Mouse (Mus musculus) ES-E14 (cell line): ENCODE measurements around the gene Fbln7. TPM values are rescaled to one million over a fixed set of nuclear protein-coding genes. Genes with fewer than 3 reads are reported as not detected.

Experiments
- DNase-seq: peaks from one replicate; pipeline ENCODE4 v3.0.0-alpha.2; 2013; ENCODE audit warnings: low read depth, low spot score
- H3K27ac ChIP-seq: 2 replicates; pipeline ENCODE4 v1.5.1; 2012; ENCODE audit warnings: low read depth, mild to moderate bottlenecking, low read length, moderate library complexity, mixed read lengths; ENCODE audit not compliant: poor library complexity, insufficient read depth, severe bottlenecking
- H3K36me3 ChIP-seq: 2 replicates; pipeline ENCODE4 v1.6.1; 2012; ENCODE audit warnings: mild to moderate bottlenecking, low read length, moderate library complexity, mixed read lengths; ENCODE audit not compliant: control insufficient read depth, poor library complexity, insufficient read depth, severe bottlenecking
- H3K4me1 ChIP-seq, 2 experiments: fragments of 150-350 bp in 1 of 2; sonication (generic) in 1 of 2; 2 replicates each; pipeline ENCODE4 v1.6.1; 2012; ENCODE audit warnings: low read length in 2 of 2, mild to moderate bottlenecking in 1 of 2, mixed read lengths in 1 of 2; ENCODE audit not compliant: control insufficient read depth in 2 of 2, insufficient read depth in 2 of 2, poor library complexity in 1 of 2
- H3K4me3 ChIP-seq, 2 experiments: fragments of 150-350 bp in 1 of 2; sonication (generic) in 1 of 2; 2 replicates each; pipeline ENCODE4 v1.5.1; 2012; ENCODE audit warnings: low read length in 2 of 2, low read depth in 1 of 2, mild to moderate bottlenecking in 1 of 2, mixed read lengths in 1 of 2; ENCODE audit not compliant: insufficient read depth in 1 of 2, poor library complexity in 1 of 2, severe bottlenecking in 1 of 2
- H3K9ac ChIP-seq: 2 replicates; pipeline ENCODE4 v1.6.1; 2012; ENCODE audit warnings: low read depth, mild to moderate bottlenecking, low read length, mixed read lengths; ENCODE audit not compliant: poor library complexity, insufficient read depth, severe bottlenecking
- H3K9me3 ChIP-seq: fragments of 150-350 bp; sonication (generic); 2 replicates; pipeline ENCODE4 v1.6.1; 2012; ENCODE audit warnings: low read depth, mild to moderate bottlenecking, low read length; ENCODE audit not compliant: control insufficient read depth, insufficient read depth
- CHD2 ChIP-seq: IDR thresholded peaks from 2 replicates; pipeline ENCODE4 v1.6.1; 2014; ENCODE audit warnings: mild to moderate bottlenecking, low read depth, low read length, inconsistent platforms
- HCFC1 ChIP-seq: IDR thresholded peaks from 2 replicates; pipeline ENCODE4 v1.6.1; 2012; ENCODE audit warnings: low read length, inconsistent platforms, borderline replicate concordance; ENCODE audit not compliant: insufficient read depth
- MAFK ChIP-seq: IDR thresholded peaks from 2 replicates; pipeline ENCODE4 v1.6.1; 2014; ENCODE audit warnings: mild to moderate bottlenecking, low read depth, low read length, inconsistent platforms; ENCODE audit not compliant: insufficient read depth
- ZC3H11A ChIP-seq: IDR thresholded peaks from 2 replicates; pipeline ENCODE4 v1.6.1; 2012; ENCODE audit warnings: low read depth, mild to moderate bottlenecking, inconsistent platforms, low read length, borderline replicate concordance
- ZNF384 ChIP-seq: IDR thresholded peaks from 2 replicates; pipeline ENCODE4 v1.6.1; 2012; ENCODE audit warnings: low read depth, low read length, inconsistent platforms
- in situ Hi-C, 2 experiments: fragments of 600-800 bp; cut with MboI; formaldehyde crosslinking; loops; one replicate each; pipeline ENCODE4 v1.15.1; 2025; ENCODE audit warnings: low sequenced_read_pairs in 2 of 2, inconsistent platforms in 1 of 2; ENCODE audit not compliant: unreplicated experiment in 2 of 2
- total RNA-seq: library from RNA; depleted of rRNA; stranded (reverse); fragments of 300-350 nt; gene quantifications from 2 replicates; pipeline ENCODE4 v1.2.3, GENCODE M21; 2012; rRNA removed

Fbln7 gene
- total RNA-seq, 1 experiment = 0.22 TPM

- no peaks in the 10 kb centered on the region; a peak in 1 of 4 replicates for H3K4me1 ChIP-seq
- TF ChIP-seq CHD2 = no peak
- no peak for TF ChIP-seq MAFK
- H3K9ac ChIP-seq = no peak overlapping the region
- H3K9me3 ChIP-seq = no peaks in the 10 kb centered on the region
- no peak overlapping the region for H3K4me3 ChIP-seq
- H3K36me3 ChIP-seq = peaks cover 10% of the 10 kb centered on the region
- no peak overlapping the region for H3K27ac ChIP-seq
- DNase-seq = no peak
- in situ Hi-C loops = no loop called here
Observed at GRCm38 (mm10) chr2:128930704-128931103, 67.9 kb downstream of the Fbln7 start.

- H3K9ac ChIP-seq = no peak overlapping the region
- TF ChIP-seq ZNF384 = no peak
- TF ChIP-seq HCFC1 = no peak
- TF ChIP-seq ZC3H11A = no peak
- no peak for TF ChIP-seq MAFK
- no peak for TF ChIP-seq CHD2
- H3K27ac ChIP-seq = no peak overlapping the region
- H3K36me3 ChIP-seq = peaks cover 7% of the 10 kb centered on the region
- no peaks in the 10 kb centered on the region for H3K9me3 ChIP-seq
- no peak overlapping the region for H3K4me3 ChIP-seq
- no peaks in the 10 kb centered on the region; a peak in 1 of 4 replicates for H3K4me1 ChIP-seq
- no peak for DNase-seq
- in situ Hi-C loops = no loop called here
Observed at GRCm38 (mm10) chr2:128936256-128936655, 73.5 kb downstream of the Fbln7 start.

GRCm38 (mm10) chr2:128943538-128944528 is 81.1 kb downstream of the Fbln7 start, which contains the start of gene Zc3h8:
TSS of gene Zc3h8 (minus strand) at chr2:128944077.
- in situ Hi-C loops = no loop called here
- Histone ChIP-seq H3K9me3 (no peaks in the 10 kb centered on the region), H3K27ac (peak within 1 kb of the TSS; percentile 43; the same call in 1 of the 2 replicates), H3K4me1 (no peaks in the 10 kb centered on the region), H3K36me3 (0 out of 2 replicates have a peak, but pooled peaks cover 3% of the 10 kb centered on the region), H3K9ac (peak within 1 kb of the TSS; percentile 85), H3K4me3 (peak within 1 kb of the TSS; percentile 76 to 81)
- DNase-seq = peak; percentile 91
- TF ChIP-seq CHD2 (no peak), ZC3H11A (no peak), ZNF384 (no peak), HCFC1 (peak; percentile 67; the same call in 1 of the 2 replicates), MAFK (no peak)

Other genes starting within 250 kb of the Fbln7 start
- gene Anapc1, start 175.6 kb upstream of the Fbln7 start, total RNA-seq = 93.3 and 102 TPM in 2 replicates
- gene Mertk, start 164.0 kb upstream of the Fbln7 start, total RNA-seq = 3.3 and 6.0 TPM in 2 replicates
- 19.4 and 25.6 TPM in 2 replicates for gene Tmem87b, start 44.9 kb upstream of the Fbln7 start, total RNA-seq
- 19.5 and 20.9 TPM in 2 replicates for gene Zc3h8, start 81.1 kb downstream of the Fbln7 start, total RNA-seq
- 0.98 and 1.9 TPM in 2 replicates for gene Zc3h6, start 104.4 kb downstream of the Fbln7 start, total RNA-seq
- gene Gm10762, start 104.7 kb downstream of the Fbln7 start, total RNA-seq = 7.3 and 9.2 TPM in 2 replicates
- 0.11 and 0.13 TPM in 2 replicates for gene Vinac1, start 185.2 kb downstream of the Fbln7 start, total RNA-seq
- gene Ttl, start 203.0 kb downstream of the Fbln7 start, total RNA-seq = 10.4 and 12.4 TPM in 2 replicates
- gene Polr1b, start 238.0 kb downstream of the Fbln7 start, total RNA-seq = 100 and 120 TPM in 2 replicates